Mouse (Mus musculus): ENCODE measurements around the gene Olfr1390. TPM values are rescaled to one million over a fixed set of nuclear protein-coding genes. Genes with fewer than 3 reads are reported as not detected.
"Not testable (repeated sequence)": the region's sequence is repeated elsewhere in the genome, so short reads cannot be mapped to it uniquely, and the experiment has no call there.

Olfr1390 gene
- total RNA-seq (2021) = not detected

GRCm38 (mm10) chr11:49334888-49335287 lies at the start of gene Olfr1390:
Gene Olfr1390 (plus strand): TSS chr11:49335188.
- no peak for DNase-seq
- intact Hi-C loops (cut with DNase I) = no loop called here

GRCm38 (mm10) chr11:49287251-49287650 lies 47.7 kb upstream of the Olfr1390 start:
- intact Hi-C loops (cut with DNase I) = no loop called here
- no peak for DNase-seq

- no peak for DNase-seq
Observed at GRCm38 (mm10) chr11:49292777-49293176, 42.2 kb upstream of the Olfr1390 start.

GRCm38 (mm10) chr11:49304441-49304840 lies 30.5 kb upstream of the Olfr1390 start, which contains the start of gene Olfr10:
Gene Olfr10 (plus strand): TSS chr11:49304741.
- DNase-seq = no peak
- intact Hi-C loops (cut with DNase I) = no loop called here

More at GRCm38 (mm10) chr11:49292777-49293176, 42.2 kb upstream of the Olfr1390 start:
- intact Hi-C loops (cut with DNase I) = no loop called here

GRCm38 (mm10) chr11:49308547-49308946 lies 26.4 kb upstream of the Olfr1390 start:
- DNase-seq; intact Hi-C loops (cut with DNase I): not testable (repeated sequence)

GRCm38 (mm10) chr11:49322442-49322841 lies 12.5 kb upstream of the Olfr1390 start, which contains the start of gene Olfr1391:
Gene Olfr1391 (plus strand): TSS chr11:49322742.
- intact Hi-C loops (cut with DNase I) = no loop called here
- no peak for DNase-seq

- DNase-seq = no peak
- intact Hi-C loops (cut with DNase I) = no loop called here
Observed at GRCm38 (mm10) chr11:49326726-49327125, 8.3 kb upstream of the Olfr1390 start.

GRCm38 (mm10) chr11:49329686-49330085 lies 5.3 kb upstream of the Olfr1390 start:
- intact Hi-C loops (cut with DNase I) = no loop called here
- no peak for DNase-seq

GRCm38 (mm10) chr11:49337150-49337832 lies 2.3 kb downstream of the Olfr1390 start:
- intact Hi-C loops (cut with DNase I) = no loop called here

GRCm38 (mm10) chr11:49383133-49383532 lies 48.1 kb downstream of the Olfr1390 start:
- intact Hi-C loops (cut with DNase I) = loop anchor here (1.0 kb wide), 1 partner anchor 47 kb away; no protein-coding TSS in a partner anchor

More at GRCm38 (mm10) chr11:49337150-49337832, 2.3 kb downstream of the Olfr1390 start:
- DNase-seq = no peak

GRCm38 (mm10) chr11:49386118-49386517 lies 51.1 kb downstream of the Olfr1390 start:
- DNase-seq; intact Hi-C loops (cut with DNase I): not testable (repeated sequence)

More at GRCm38 (mm10) chr11:49383133-49383532, 48.1 kb downstream of the Olfr1390 start:
- DNase-seq = no peak

Other genes starting within 250 kb of the Olfr1390 start
- 1 to 10 TPM; 1.1 to 1.5 TPM for gene Olfr1396, start 220.3 kb upstream of the Olfr1390 start, total RNA-seq (2021)
- not detected for gene Olfr1395, start 192.9 kb upstream of the Olfr1390 start, total RNA-seq (2021)
- not detected for gene Olfr1394, start 180.8 kb upstream of the Olfr1390 start, total RNA-seq (2021)
- gene Btnl9, start 148.0 kb upstream of the Olfr1390 start, total RNA-seq (2021) = 10 to 100 TPM; 59.3 to 60.3 TPM
- 10 to 100 TPM; 30.0 to 39.8 TPM for gene Zfp62, start 131.9 kb upstream of the Olfr1390 start, total RNA-seq (2021)
- 10 to 100 TPM; 84.4 to 86.9 TPM for gene Mgat1, start 91.0 kb upstream of the Olfr1390 start, total RNA-seq (2021)
- gene Olfr1393, start 56.9 kb upstream of the Olfr1390 start, total RNA-seq (2021) = under 1 TPM; 0.17 to 0.35 TPM
- gene Olfr1392, start 49.9 kb upstream of the Olfr1390 start, total RNA-seq (2021) = not detected
- not detected for gene Olfr10, start 30.4 kb upstream of the Olfr1390 start, total RNA-seq (2021)
- not detected for gene Olfr1391, start 12.4 kb upstream of the Olfr1390 start, total RNA-seq (2021)
- not detected for gene Olfr1389, start 87.9 kb downstream of the Olfr1390 start, total RNA-seq (2021)
- under 1 TPM; 0.10 to 0.14 TPM for gene Olfr1388, start 101.4 kb downstream of the Olfr1390 start, total RNA-seq (2021)
- gene Olfr1387, start 120.2 kb downstream of the Olfr1390 start, total RNA-seq (2021) = not detected
- not detected for gene Olfr1386, start 129.9 kb downstream of the Olfr1390 start, total RNA-seq (2021)
- not detected for gene Olfr1385, start 153.9 kb downstream of the Olfr1390 start, total RNA-seq (2021)
- under 1 TPM in 1 of 2 experiments, not detected in 1; 0.42 TPM for gene Olfr1384, start 171.5 kb downstream of the Olfr1390 start, total RNA-seq (2021)
- gene Olfr1383, start 184.5 kb downstream of the Olfr1390 start, total RNA-seq (2021) = under 1 TPM; 0.69 to 0.91 TPM
- not detected for gene Olfr1382, start 193.1 kb downstream of the Olfr1390 start, total RNA-seq (2021)
- gene Olfr1381, start 208.3 kb downstream of the Olfr1390 start, total RNA-seq (2021) = not detected
- gene Olfr1380, start 221.7 kb downstream of the Olfr1390 start, total RNA-seq (2021) = not detected

All from heart, postnatal 10 days (tissue).